Mouse (Mus musculus): ENCODE measurements around the gene Ddit4. TPM values are rescaled to one million over a fixed set of nuclear protein-coding genes. Genes with fewer than 3 reads are reported as not detected.

Gene Ddit4
- polyA plus RNA-seq, 1 experiment from 2014 or later: 42.0 TPM

DNA sequence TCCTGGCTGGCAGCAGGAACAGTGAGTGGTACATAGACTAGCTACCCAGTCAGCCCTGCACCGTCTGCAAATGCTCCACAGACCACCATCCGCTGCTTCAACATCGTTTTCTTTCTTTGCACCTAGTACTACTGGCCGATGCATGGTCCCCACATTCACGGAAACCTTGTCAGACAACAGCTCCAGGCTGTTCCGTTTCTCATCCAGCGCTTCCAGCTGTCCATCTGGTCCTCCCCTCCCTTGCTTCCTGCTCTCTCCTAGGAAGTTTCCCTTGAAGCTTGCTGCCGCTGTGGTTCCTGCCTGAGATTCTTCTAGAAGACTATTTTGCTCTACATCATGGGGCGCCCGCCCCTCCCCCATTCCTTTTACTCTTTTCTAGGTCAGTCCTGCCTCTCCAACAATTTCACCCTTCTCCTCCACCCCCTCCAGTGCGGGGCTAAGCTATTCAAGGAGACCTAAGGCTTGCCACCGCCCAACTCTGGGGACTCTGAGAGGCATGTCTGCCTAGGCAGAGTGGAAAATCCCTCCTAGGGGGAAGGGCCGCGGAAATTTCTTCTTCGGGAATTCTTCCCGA, 8.7 kb downstream of the Ddit4 start:
- Histone ChIP-seq H3K27ac (replicated peaks) (peak overlapping the region; percentile 78), H3K36me3 (replicated peaks) (no peaks in the 10 kb centered on the region), H3K4me3 (peak overlapping the region; percentile 45), H3K9me3 (no peaks in the 10 kb centered on the region), H3K4me1 (peaks cover 30% of the 10 kb centered on the region), H3K27me3 (replicated peaks; ENCODE audit: low read depth, poor library complexity, severe bottlenecking) (0 out of 2 replicates have a peak, but pooled peaks cover 8% of the 10 kb centered on the region)
- WGBS: 2% methylated on average over 16 of the region's 16 CpGs
- peak; percentile 58 for DNase-seq (ENCODE audit: low spot score)

DNA sequence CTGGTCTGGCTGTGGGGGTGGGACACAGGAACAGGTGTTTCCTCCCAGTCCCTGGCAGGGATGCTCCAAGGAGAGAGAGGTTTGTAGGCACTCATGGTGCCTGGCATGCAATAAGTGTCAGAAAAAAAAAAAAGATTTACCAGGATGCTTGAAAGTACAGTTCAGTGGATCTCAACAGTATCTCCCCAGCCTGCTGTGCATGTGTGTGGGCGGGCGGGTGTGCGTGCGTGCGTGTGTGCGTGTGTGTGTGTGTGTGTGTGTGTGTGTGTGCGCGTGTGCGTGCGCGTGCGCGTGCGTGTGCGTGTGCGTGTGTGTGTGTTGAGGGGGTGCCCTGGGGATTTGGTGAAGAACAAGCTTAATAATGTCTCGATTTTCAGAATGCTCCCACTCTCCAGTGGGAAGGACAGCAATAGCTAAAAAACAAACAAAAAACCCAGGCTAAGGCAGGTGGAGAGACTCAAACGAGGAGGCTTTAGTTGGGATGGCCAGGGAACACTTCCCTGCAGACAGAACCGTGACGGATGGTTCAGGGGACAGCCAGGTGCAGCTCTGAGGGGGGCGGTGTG, 9.3 kb downstream of the Ddit4 start:
- no peaks in the 10 kb centered on the region for H3K9me3 ChIP-seq
- H3K27me3 ChIP-seq (replicated peaks; ENCODE audit: low read depth, poor library complexity, severe bottlenecking): 0 out of 2 replicates have a peak, but pooled peaks cover 8% of the 10 kb centered on the region
- H3K36me3 ChIP-seq (replicated peaks): no peaks in the 10 kb centered on the region
- H3K4me3 ChIP-seq: peak overlapping the region; percentile 45
- no peak for DNase-seq (ENCODE audit: low spot score)
- H3K4me1 ChIP-seq: peaks cover 24% of the 10 kb centered on the region
- WGBS: 49% methylated on average over 21 of the region's 21 CpGs
- peak overlapping the region; percentile 78 for H3K27ac ChIP-seq (replicated peaks)

DNA sequence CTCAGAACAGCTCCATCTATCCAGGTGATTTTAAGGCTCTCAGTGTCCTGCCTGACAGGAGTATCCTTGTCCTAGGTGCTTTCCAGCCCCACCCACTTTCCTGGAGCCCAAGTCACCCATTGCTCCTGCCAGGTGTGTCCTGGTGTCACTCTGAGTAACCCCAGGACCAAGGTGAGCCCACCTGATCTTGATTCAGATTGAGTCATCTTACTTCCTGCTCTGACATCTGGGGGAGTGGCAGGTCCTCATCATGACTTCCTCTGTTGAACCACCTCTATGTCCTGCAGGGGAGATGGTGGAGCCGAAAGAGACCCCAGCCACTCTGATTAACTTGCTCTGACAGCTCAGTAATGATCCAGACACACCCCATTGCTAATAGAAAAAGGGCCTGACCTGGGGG, 12.6 kb downstream of the Ddit4 start:
- Histone ChIP-seq H3K4me1 (peaks cover 38% of the 10 kb centered on the region), H3K27ac (replicated peaks) (no peak overlapping the region), H3K9me3 (no peaks in the 10 kb centered on the region), H3K4me3 (no peak overlapping the region), H3K36me3 (replicated peaks) (no peaks in the 10 kb centered on the region), H3K27me3 (replicated peaks; ENCODE audit: low read depth, poor library complexity, severe bottlenecking) (0 out of 2 replicates have a peak, but pooled peaks cover 8% of the 10 kb centered on the region)
- no peak for DNase-seq (ENCODE audit: low spot score)
- WGBS: 56% methylated on average over 1 of the region's 1 CpGs

DNA sequence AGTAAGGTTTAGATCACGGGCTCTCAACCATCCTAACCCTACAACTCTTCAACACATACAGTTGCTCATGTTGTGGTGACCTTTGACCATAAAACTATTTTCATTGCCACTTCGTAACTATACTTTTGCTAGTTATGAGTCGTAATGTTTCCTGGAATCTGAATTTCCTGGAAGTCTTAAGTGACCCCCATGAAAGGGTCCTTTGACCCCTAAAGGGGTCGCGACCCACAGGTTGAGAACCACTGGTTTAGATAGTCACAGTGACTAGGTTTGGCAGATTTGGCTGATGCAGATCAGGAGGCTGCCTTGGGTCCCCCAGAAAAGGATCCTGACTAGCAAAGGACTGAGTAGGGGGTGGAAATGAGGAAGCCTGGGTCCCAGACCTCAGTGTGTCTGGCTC, 13.0 kb downstream of the Ddit4 start:
- Histone ChIP-seq H3K4me3 (no peak overlapping the region), H3K36me3 (replicated peaks) (no peaks in the 10 kb centered on the region), H3K27ac (replicated peaks) (no peak overlapping the region), H3K9me3 (no peaks in the 10 kb centered on the region), H3K27me3 (replicated peaks; ENCODE audit: low read depth, poor library complexity, severe bottlenecking) (0 out of 2 replicates have a peak, but pooled peaks cover 8% of the 10 kb centered on the region), H3K4me1 (peaks cover 37% of the 10 kb centered on the region)
- 80% methylated on average over 5 of the region's 5 CpGs for WGBS
- DNase-seq (ENCODE audit: low spot score): no peak

- no peak overlapping the region for H3K4me3 ChIP-seq
- H3K27ac ChIP-seq (replicated peaks): peak overlapping the region; percentile 84
- no peaks in the 10 kb centered on the region for H3K36me3 ChIP-seq (replicated peaks)
- H3K9me3 ChIP-seq: no peaks in the 10 kb centered on the region
- peak; percentile 69 for DNase-seq (ENCODE audit: low spot score)
- H3K4me1 ChIP-seq: peaks cover 22% of the 10 kb centered on the region
- H3K27me3 ChIP-seq (replicated peaks; ENCODE audit: low read depth, poor library complexity, severe bottlenecking): no peaks in the 10 kb centered on the region
- WGBS: 33% methylated on average over 8 of the region's 8 CpGs
Observed at GRCm38 (mm10) chr10:59936058-59936856, 15.4 kb downstream of the Ddit4 start.

- no peaks in the 10 kb centered on the region for H3K36me3 ChIP-seq (replicated peaks)
- WGBS: 29% methylated on average over 3 of the region's 3 CpGs
- H3K4me1 ChIP-seq: peaks cover 26% of the 10 kb centered on the region
- no peaks in the 10 kb centered on the region for H3K27me3 ChIP-seq (replicated peaks; ENCODE audit: low read depth, poor library complexity, severe bottlenecking)
- H3K27ac ChIP-seq (replicated peaks): peak overlapping the region; percentile 54; the same call in 1 of the 2 replicates
- no peak overlapping the region for H3K4me3 ChIP-seq
- DNase-seq (ENCODE audit: low spot score): no peak
- H3K9me3 ChIP-seq: no peaks in the 10 kb centered on the region
Observed at GRCm38 (mm10) chr10:59934039-59934438, 17.6 kb downstream of the Ddit4 start.

- no peaks in the 10 kb centered on the region for H3K36me3 ChIP-seq (replicated peaks)
- no peak overlapping the region for H3K4me3 ChIP-seq
- no peaks in the 10 kb centered on the region for H3K9me3 ChIP-seq
- H3K4me1 ChIP-seq: peaks cover 24% of the 10 kb centered on the region
- no peaks in the 10 kb centered on the region for H3K27me3 ChIP-seq (replicated peaks; ENCODE audit: low read depth, poor library complexity, severe bottlenecking)
- WGBS: 85% methylated on average over 6 of the region's 6 CpGs
- no peak for DNase-seq (ENCODE audit: low spot score)
- H3K27ac ChIP-seq (replicated peaks): no peak overlapping the region
Observed at GRCm38 (mm10) chr10:59932521-59932920, 19.1 kb downstream of the Ddit4 start.

DNA sequence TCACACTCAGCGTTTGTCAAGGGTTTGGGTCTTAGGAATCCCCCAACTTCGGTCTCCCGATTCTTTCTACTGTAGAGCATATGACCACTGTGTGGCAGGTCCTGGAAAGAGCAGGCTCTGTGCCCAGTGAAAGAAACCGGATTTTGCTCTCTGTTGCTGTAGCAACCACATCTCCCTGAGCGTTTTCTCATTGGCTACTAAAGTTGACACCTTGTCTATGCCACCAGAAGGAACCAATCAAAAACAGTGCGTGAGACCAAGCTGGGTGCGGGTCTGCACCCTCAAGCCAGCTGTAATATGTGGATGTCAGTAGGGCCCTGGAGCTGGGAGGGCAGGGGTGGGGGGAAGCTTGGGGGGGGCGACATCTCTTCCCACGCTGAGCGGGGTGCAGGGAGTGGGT, 20.6 kb downstream of the Ddit4 start:
- peak overlapping the region; percentile 1; the same call in 1 of the 2 replicates for H3K27ac ChIP-seq (replicated peaks)
- no peaks in the 10 kb centered on the region for H3K9me3 ChIP-seq
- peaks cover 17% of the 10 kb centered on the region for H3K4me1 ChIP-seq
- 33% methylated on average over 10 of the region's 10 CpGs for WGBS
- no peaks in the 10 kb centered on the region for H3K27me3 ChIP-seq (replicated peaks; ENCODE audit: low read depth, poor library complexity, severe bottlenecking)
- DNase-seq (ENCODE audit: low spot score): no peak
- no peaks in the 10 kb centered on the region for H3K36me3 ChIP-seq (replicated peaks)
- no peak overlapping the region for H3K4me3 ChIP-seq

DNA sequence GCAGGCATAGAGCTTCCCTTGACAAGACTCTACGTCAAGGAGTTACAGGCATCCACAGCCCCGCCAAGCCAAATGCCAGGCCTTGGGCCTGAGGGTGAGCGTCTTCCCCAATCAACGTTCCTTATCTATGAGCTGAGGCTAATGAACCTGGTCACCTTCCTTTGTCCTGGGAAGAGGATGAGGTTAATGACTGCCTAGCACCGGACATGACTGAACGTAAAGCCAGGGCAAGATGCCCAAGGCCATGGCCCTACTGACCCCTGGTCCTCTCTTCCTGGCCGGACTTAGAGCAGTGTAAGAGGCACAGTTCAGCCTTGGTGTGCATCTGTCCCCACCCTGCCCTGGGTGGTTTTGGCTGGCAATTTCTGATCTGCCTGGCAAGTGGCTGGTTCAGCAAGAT, 22.4 kb downstream of the Ddit4 start:
- no peak for DNase-seq (ENCODE audit: low spot score)
- no peak overlapping the region for H3K27ac ChIP-seq (replicated peaks)
- H3K9me3 ChIP-seq: no peaks in the 10 kb centered on the region
- H3K36me3 ChIP-seq (replicated peaks): no peaks in the 10 kb centered on the region
- no peak overlapping the region for H3K4me3 ChIP-seq
- peaks cover 15% of the 10 kb centered on the region for H3K4me1 ChIP-seq
- WGBS: 72% methylated on average over 7 of the region's 7 CpGs
- no peaks in the 10 kb centered on the region for H3K27me3 ChIP-seq (replicated peaks; ENCODE audit: low read depth, poor library complexity, severe bottlenecking)

DNA sequence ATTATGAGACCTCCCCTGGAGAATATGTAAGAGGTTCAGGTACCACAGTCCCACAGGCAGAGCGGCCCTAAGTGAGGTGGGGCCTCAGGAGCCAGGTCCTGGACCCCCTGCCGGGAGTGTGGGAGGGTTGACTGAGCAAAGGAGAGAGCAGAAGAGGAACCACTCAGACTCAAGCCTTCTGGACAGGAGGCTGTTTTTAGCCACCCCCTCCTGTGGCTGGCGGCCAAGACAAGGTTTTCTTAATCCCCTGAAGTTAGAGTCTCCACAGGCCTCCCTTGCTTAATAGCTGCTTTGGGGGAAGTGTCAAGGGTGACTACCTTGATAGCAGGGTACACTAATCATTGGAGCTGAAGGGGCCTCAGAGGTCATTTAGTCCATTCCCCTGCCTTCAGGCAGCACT, 27.3 kb downstream of the Ddit4 start:
- no peak for DNase-seq (ENCODE audit: low spot score)
- Histone ChIP-seq H3K9me3 (no peaks in the 10 kb centered on the region), H3K27me3 (replicated peaks; ENCODE audit: low read depth, poor library complexity, severe bottlenecking) (no peaks in the 10 kb centered on the region), H3K36me3 (replicated peaks) (no peaks in the 10 kb centered on the region), H3K27ac (replicated peaks) (0 out of 2 replicates have a peak overlapping the region, but pooled peaks have one; percentile 48), H3K4me1 (peaks cover 40% of the 10 kb centered on the region), H3K4me3 (no peak overlapping the region)
- 31% methylated on average over 3 of the region's 3 CpGs for WGBS

DNA sequence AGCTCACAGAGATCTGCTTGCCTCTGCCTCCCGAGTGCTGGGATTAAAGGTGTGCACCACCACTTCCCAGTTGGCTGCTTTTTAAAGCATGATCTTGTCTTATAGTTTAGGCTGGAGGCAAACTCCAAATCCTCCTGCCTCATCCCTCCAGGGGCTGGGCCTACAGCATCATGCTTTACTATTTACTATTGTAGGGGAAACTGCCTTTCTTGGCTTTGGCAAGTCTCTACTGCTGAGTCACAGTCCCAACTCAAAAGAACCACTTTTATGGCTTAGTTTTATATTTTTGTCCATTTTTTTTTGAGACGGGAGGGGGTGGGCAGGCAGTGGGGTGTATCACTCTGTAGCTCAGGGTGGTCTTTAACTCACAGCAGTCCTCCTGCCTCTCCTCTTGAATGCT, 28.1 kb downstream of the Ddit4 start:
- H3K27me3 ChIP-seq (replicated peaks; ENCODE audit: low read depth, poor library complexity, severe bottlenecking): no peaks in the 10 kb centered on the region
- peaks cover 43% of the 10 kb centered on the region for H3K4me1 ChIP-seq
- no peak overlapping the region for H3K27ac ChIP-seq (replicated peaks)
- no peak overlapping the region for H3K4me3 ChIP-seq
- WGBS: 82% methylated on average over 2 of the region's 2 CpGs
- no peaks in the 10 kb centered on the region for H3K9me3 ChIP-seq
- no peak for DNase-seq (ENCODE audit: low spot score)
- no peaks in the 10 kb centered on the region for H3K36me3 ChIP-seq (replicated peaks)

GRCm38 (mm10) chr10:59920810-59921681, 30.6 kb downstream of the Ddit4 start:
- H3K27me3 ChIP-seq (replicated peaks; ENCODE audit: low read depth, poor library complexity, severe bottlenecking): no peaks in the 10 kb centered on the region
- peak overlapping the region; percentile 87 for H3K27ac ChIP-seq (replicated peaks)
- 5% methylated on average over 33 of the region's 33 CpGs for WGBS
- no peaks in the 10 kb centered on the region for H3K9me3 ChIP-seq
- peaks cover 56% of the 10 kb centered on the region for H3K4me1 ChIP-seq
- H3K36me3 ChIP-seq (replicated peaks): no peaks in the 10 kb centered on the region
- peak overlapping the region; percentile 53 for H3K4me3 ChIP-seq
- peak; percentile 87 for DNase-seq (ENCODE audit: low spot score)
